Mouse (Mus musculus) lung, adult 18-20 months (tissue): ENCODE data around the gene Wdr91.
A peak's percentile ranks its signal among the peaks of the same experiment; 100 is the strongest.

ENCODE experiments used
- DNase-seq, 2 experiments: peaks; one replicate each; pipeline ENCODE4 v3.0.0; 2022; ENCODE audit warnings: mixed read lengths in 2 of 2

Wdr91 gene

GRCm38 (mm10) chr6:34877509-34878321, 33.0 kb downstream of the Wdr91 start, which contains the start of gene Cyren:
Gene Cyren, minus strand, starts transcription at chr6:34878060.
- DNase-seq: peak; percentile 93 to 95

- DNase-seq: no peak
Measured at GRCm38 (mm10) chr6:34876835-34877156, 33.9 kb downstream of the Wdr91 start.

GRCm38 (mm10) chr6:34875966-34876834, 34.5 kb downstream of the Wdr91 start:
- DNase-seq: no peak

- peak; percentile 44 to 50 for DNase-seq
Measured at GRCm38 (mm10) chr6:34875268-34875761, 35.4 kb downstream of the Wdr91 start.

- DNase-seq: peak; percentile 77 to 81
Measured at GRCm38 (mm10) chr6:34874101-34874921, 36.4 kb downstream of the Wdr91 start.

GRCm38 (mm10) chr6:34872871-34873270, 37.8 kb downstream of the Wdr91 start:
- DNase-seq: no peak

- no peak for DNase-seq
Measured at GRCm38 (mm10) chr6:34871929-34872328, 38.7 kb downstream of the Wdr91 start.

- no peak for DNase-seq
Measured at GRCm38 (mm10) chr6:34870724-34871123, 40.0 kb downstream of the Wdr91 start.

GRCm38 (mm10) chr6:34870136-34870535, 40.5 kb downstream of the Wdr91 start:
- no peak for DNase-seq

GRCm38 (mm10) chr6:34869225-34869915, 41.3 kb downstream of the Wdr91 start:
- peak; percentile 52 to 69 for DNase-seq

GRCm38 (mm10) chr6:34868507-34869217, 42.0 kb downstream of the Wdr91 start:
- DNase-seq: no peak

GRCm38 (mm10) chr6:34867995-34868350, 42.7 kb downstream of the Wdr91 start:
- no peak for DNase-seq

GRCm38 (mm10) chr6:34867301-34867994, 43.2 kb downstream of the Wdr91 start:
- no peak for DNase-seq

GRCm38 (mm10) chr6:34866786-34867185, 43.9 kb downstream of the Wdr91 start:
- DNase-seq: peak in 1 of 2 experiments; percentile 43

GRCm38 (mm10) chr6:34865711-34866593, 44.7 kb downstream of the Wdr91 start:
- DNase-seq: peak; percentile 83 to 89

- no peak for DNase-seq
Measured at GRCm38 (mm10) chr6:34865213-34865612, 45.5 kb downstream of the Wdr91 start.

GRCm38 (mm10) chr6:34863786-34864514, 46.7 kb downstream of the Wdr91 start:
- DNase-seq: no peak

GRCm38 (mm10) chr6:34862791-34863403, 47.8 kb downstream of the Wdr91 start, which contains the start of gene Tmem140:
Gene Tmem140, plus strand, starts transcription at chr6:34863146.
- peak; percentile 45 to 71 for DNase-seq
